ENCODE assay signal across 8 mouse cellular contexts in genomic region chrX:50842046-50842445, GRCm38 (mm10). TPM values are rescaled to one million over a fixed set of nuclear protein-coding genes. Genes with fewer than 3 reads are reported as not detected.
DNase-seq lines count a peak whose midpoint lies in the region; ATAC-seq lines count a peak whose summit lies in the region.

No protein-coding gene starts in this region.

- H3K4me3 ChIP-seq in liver, embryonic 11.5 days (ENCODE audit: low read depth, low read length) = peak overlapping the region; percentile 63
- H3K4me3 ChIP-seq in embryonic facial prominence, embryonic 10.5 days = peak overlapping the region; percentile 66
- H3K4me3 ChIP-seq in limb, embryonic 10.5 days = peak overlapping the region; percentile 64

- H3K4me2 ChIP-seq in liver, embryonic 11.5 days = peak overlapping the region; percentile 72

- H3K4me1 ChIP-seq in liver, embryonic 11.5 days (replicated peaks; ENCODE audit: control insufficient read depth, insufficient read depth, low read length) = no peaks in the 10 kb centered on the region
- no peaks in the 10 kb centered on the region for H3K4me1 ChIP-seq in embryonic facial prominence, embryonic 10.5 days
- H3K4me1 ChIP-seq in limb, embryonic 10.5 days = peaks cover 8% of the 10 kb centered on the region; the same call in 1 of the 2 replicates

- H3K9ac ChIP-seq in liver, embryonic 11.5 days (ENCODE audit: low read depth, low read length) = peak overlapping the region; percentile 56; the same call in 1 of the 2 replicates

- H3K27ac ChIP-seq in liver, embryonic 11.5 days (ENCODE audit: low read depth, low read length) = no peak overlapping the region
- H3K27ac ChIP-seq in embryonic facial prominence, embryonic 10.5 days (replicated peaks) = peak overlapping the region; percentile 83
- H3K27ac ChIP-seq in limb, embryonic 10.5 days = peak overlapping the region; percentile 84; the same call in 1 of the 2 replicates

- no peaks in the 10 kb centered on the region for H3K36me3 ChIP-seq in liver, embryonic 11.5 days (ENCODE audit: control insufficient read depth, insufficient read depth, low read length)
- no peaks in the 10 kb centered on the region for H3K36me3 ChIP-seq in embryonic facial prominence, embryonic 10.5 days (replicated peaks)
- H3K36me3 ChIP-seq in limb, embryonic 10.5 days = no peaks in the 10 kb centered on the region
- H3K36me3 ChIP-seq in splenic B cell, adult 2 months (ENCODE audit: control insufficient read depth, insufficient read depth, low read length, poor library complexity, severe bottlenecking) = no peaks in the 10 kb centered on the region

- DNase-seq in liver, embryonic 11.5 days (ENCODE audit: low spot score) = no peak
- no peak for DNase-seq in liver
- DNase-seq in embryonic facial prominence, embryonic 10.5 days (ENCODE audit: low spot score) = peak; percentile 8
- DNase-seq in limb, embryonic 10.5 days (ENCODE audit: low spot score) = no peak
- DNase-seq in splenic B cell, adult 2 months (ENCODE audit: low read depth, low spot score) = peak; percentile 18
- no peak for DNase-seq in urinary bladder, adult 18-20 months (ENCODE audit: low spot score in 2 of 2)
- DNase-seq in frontal cortex, postnatal 36 days (ENCODE audit: low spot score in 2 of 2) = no peak
- no peak for DNase-seq in layer of hippocampus, postnatal 10 days (ENCODE audit: low spot score in 2 of 2)

- H3K27me3 ChIP-seq in liver, embryonic 11.5 days (replicated peaks; ENCODE audit: control insufficient read depth, insufficient read depth, low read length) = no peaks in the 10 kb centered on the region
- H3K27me3 ChIP-seq in embryonic facial prominence, embryonic 10.5 days (replicated peaks; ENCODE audit: low read depth, poor library complexity, severe bottlenecking) = peaks cover 41% of the 10 kb centered on the region
- H3K27me3 ChIP-seq in limb, embryonic 10.5 days (ENCODE audit: low read depth, poor library complexity, severe bottlenecking) = peaks cover 41% of the 10 kb centered on the region
- H3K27me3 ChIP-seq in splenic B cell, adult 2 months (ENCODE audit: control insufficient read depth, insufficient read depth, low read length, poor library complexity, severe bottlenecking) = no peaks in the 10 kb centered on the region

- 31% methylated on average over 9 of the region's 9 CpGs for WGBS in liver, embryonic 11.5 days
- WGBS in embryonic facial prominence, embryonic 10.5 days = 39% methylated on average over 9 of the region's 9 CpGs
- 29% methylated on average over 9 of the region's 9 CpGs for WGBS in limb, embryonic 10.5 days

- H3K9me3 ChIP-seq in liver, embryonic 11.5 days (ENCODE audit: control insufficient read depth, low read length) = no peaks in the 10 kb centered on the region
- H3K9me3 ChIP-seq in embryonic facial prominence, embryonic 10.5 days = no peaks in the 10 kb centered on the region
- no peaks in the 10 kb centered on the region for H3K9me3 ChIP-seq in limb, embryonic 10.5 days (replicated peaks)

- no peak; the same call in 1 of the 2 replicates for ATAC-seq in liver, embryonic 11.5 days (replicated peaks; ENCODE audit: low FRiP score)

RNA-seq across cellular contexts. Expression of gene Stk26, which starts 1.2 kb away (rescaled TPM):
- 7.0 and 8.8 TPM in 2 replicates for polyA plus RNA-seq in liver, embryonic 11.5 days (2014; fragmentation: Nextera tagmentation; extraction: Ambion mirVana)
- polyA plus RNA-seq in embryonic facial prominence, embryonic 10.5 days (2016; fragmentation: Nextera tagmentation; extraction: Ambion mirVana) = 18.9 and 19.1 TPM in 2 replicates
- 11.6 and 14.7 TPM in 2 replicates for polyA plus RNA-seq in limb, embryonic 10.5 days (2016; fragmentation: Nextera tagmentation; extraction: Ambion mirVana)
- total RNA-seq in layer of hippocampus, postnatal 10 days (2021) = 1 to 10 TPM; 3.0 TPM

Comparison
In these comparisons a context has a peak if more than half of its experiments do, and no peak if none do; other contexts are left out.
1. DNase-seq: peak in embryonic facial prominence, embryonic 10.5 days (single experiment) and splenic B cell, adult 2 months (single experiment); none in liver, embryonic 11.5 days (single experiment), liver (single experiment), limb, embryonic 10.5 days (single experiment), urinary bladder, adult 18-20 months (0 of 2), frontal cortex, postnatal 36 days (0 of 2) and layer of hippocampus, postnatal 10 days (0 of 2).
2. Peak in every context shown above with its lines, with median percentiles within 50 percentile points of each other: H3K4me3 ChIP-seq.